Mouse (Mus musculus) liver (tissue): ENCODE results near the gene Tacc2.

Experiments
- DNase-seq: peaks from one replicate; pipeline ENCODE4 v3.0.0-alpha.2; 2020; ENCODE audit warnings: mixed read lengths

Tacc2 gene

GRCm38 (mm10) chr7:130692943-130693799, 115.9 kb downstream of the Tacc2 start:
- peak; percentile 26 for DNase-seq

- no peak for DNase-seq
These were observed 116.6 kb downstream of the Tacc2 start for GRCm38 (mm10) chr7:130693800-130694193.

GRCm38 (mm10) chr7:130695669-130696338, 118.6 kb downstream of the Tacc2 start:
- DNase-seq, result no peak

GRCm38 (mm10) chr7:130696347-130697234, 119.4 kb downstream of the Tacc2 start:
- DNase-seq, result no peak

- no peak for DNase-seq
These were observed 121.2 kb downstream of the Tacc2 start for GRCm38 (mm10) chr7:130698480-130698879.

GRCm38 (mm10) chr7:130701336-130701735, 124.1 kb downstream of the Tacc2 start:
- no peak for DNase-seq

- no peak for DNase-seq
These were observed 128.0 kb downstream of the Tacc2 start for GRCm38 (mm10) chr7:130705230-130705629.

- DNase-seq, result no peak
These were observed 131.7 kb downstream of the Tacc2 start for GRCm38 (mm10) chr7:130708940-130709339.

GRCm38 (mm10) chr7:130709372-130710274, 132.4 kb downstream of the Tacc2 start:
- no peak for DNase-seq

- DNase-seq, result no peak
These were observed 134.6 kb downstream of the Tacc2 start for GRCm38 (mm10) chr7:130711851-130712250.

GRCm38 (mm10) chr7:130713319-130713718, 136.1 kb downstream of the Tacc2 start:
- no peak for DNase-seq

GRCm38 (mm10) chr7:130715467-130715866, 138.2 kb downstream of the Tacc2 start:
- no peak for DNase-seq

- no peak for DNase-seq
These were observed 139.1 kb downstream of the Tacc2 start for GRCm38 (mm10) chr7:130716341-130716740.

GRCm38 (mm10) chr7:130716989-130717388, 139.8 kb downstream of the Tacc2 start:
- DNase-seq, result peak; percentile 53

GRCm38 (mm10) chr7:130719931-130720598, 142.8 kb downstream of the Tacc2 start:
- no peak for DNase-seq

GRCm38 (mm10) chr7:130720646-130721335, 143.6 kb downstream of the Tacc2 start:
- no peak for DNase-seq

GRCm38 (mm10) chr7:130726185-130726584, 148.9 kb downstream of the Tacc2 start:
- no peak for DNase-seq

- DNase-seq, result no peak
These were observed 149.6 kb downstream of the Tacc2 start for GRCm38 (mm10) chr7:130726724-130727422.

GRCm38 (mm10) chr7:130727560-130727959, 150.3 kb downstream of the Tacc2 start:
- DNase-seq, result no peak

- no peak for DNase-seq
These were observed 154.6 kb downstream of the Tacc2 start for GRCm38 (mm10) chr7:130731792-130732191.
